Mouse (Mus musculus): ENCODE measurements around the gene Limk2. TPM values are rescaled to one million over a fixed set of nuclear protein-coding genes. Genes with fewer than 3 reads are reported as not detected.

The Limk2 gene
- total RNA-seq (2021): 100 to 1,000 TPM; 123 to 126 TPM

DNA sequence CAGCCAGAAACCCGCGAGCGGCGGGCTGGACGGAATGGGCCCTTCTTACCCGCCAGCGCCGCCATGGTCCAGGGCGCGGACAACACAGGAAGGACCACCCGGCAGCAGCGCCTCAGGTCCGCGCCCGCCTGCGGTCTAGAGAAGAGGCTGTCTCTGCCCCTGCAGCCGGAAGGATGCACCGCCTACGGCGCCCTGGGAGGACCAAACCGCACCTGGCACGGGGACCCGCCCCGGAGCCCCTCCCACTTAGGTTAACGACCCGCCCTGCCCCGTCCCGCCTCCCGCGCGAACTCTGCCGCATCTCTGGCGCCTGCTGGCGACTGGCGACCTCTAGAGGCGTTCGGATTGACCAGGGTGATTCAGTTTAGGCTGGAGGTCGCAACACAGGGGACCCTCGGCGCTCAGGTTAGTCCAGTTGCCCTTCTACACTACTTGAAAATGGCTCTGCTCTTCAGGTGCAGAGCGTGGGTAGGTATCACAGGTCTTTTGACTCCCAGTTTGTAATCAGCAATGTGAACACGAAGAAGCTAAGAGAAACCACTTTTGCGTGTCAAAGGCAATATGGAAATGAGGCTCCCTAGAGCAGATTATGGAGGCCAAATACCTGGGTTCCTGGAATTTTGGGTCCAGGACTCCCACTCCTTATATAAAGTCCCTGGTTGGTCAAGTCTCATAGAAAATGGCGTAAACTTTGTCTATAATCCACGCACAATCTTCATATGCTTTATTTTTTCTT is at the start of gene Limk2:
Gene Limk2 (minus strand): TSS at position 193 of the 736 bp plus-strand sequence.
- intact Hi-C loops (cut with DNase I): no loop called here
- peak; percentile 65 to 92 for DNase-seq (ENCODE audit: extremely low spot score in 1 of 2, low spot score in 2 of 2)

DNA sequence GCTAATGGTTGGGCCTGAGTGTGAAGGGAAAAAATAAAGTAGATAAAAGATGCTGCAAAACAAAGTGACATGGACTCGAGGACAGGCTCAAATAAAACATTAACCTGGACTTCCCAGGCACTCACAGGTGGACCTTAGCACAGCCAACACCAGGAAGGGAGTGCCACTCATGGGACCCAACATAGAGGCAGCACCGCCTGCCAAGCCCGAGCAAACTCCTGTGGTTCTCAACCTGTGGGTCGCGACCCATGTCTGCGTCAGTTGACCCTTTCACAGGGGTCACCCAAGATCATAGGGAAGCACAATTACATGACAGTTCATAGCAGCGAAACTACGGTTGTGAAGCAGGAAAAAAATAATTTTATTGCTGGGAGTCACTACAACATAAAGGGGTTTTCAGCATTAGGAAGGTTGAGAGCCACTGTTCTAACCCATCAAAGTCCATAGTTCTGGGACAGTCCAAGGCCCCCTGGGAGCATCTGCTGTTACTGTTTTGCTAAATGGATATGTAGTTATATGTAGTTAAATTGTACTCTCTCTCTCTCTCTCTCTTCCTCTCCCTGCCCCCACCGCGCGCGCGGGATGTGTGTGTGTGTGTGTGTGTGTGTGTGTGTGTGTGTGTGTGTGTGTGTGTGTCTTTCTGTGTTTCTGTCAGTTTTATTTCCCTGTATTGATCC is 49.6 kb upstream of the Limk2 start:
- intact Hi-C loops (cut with DNase I): no loop called here

DNA sequence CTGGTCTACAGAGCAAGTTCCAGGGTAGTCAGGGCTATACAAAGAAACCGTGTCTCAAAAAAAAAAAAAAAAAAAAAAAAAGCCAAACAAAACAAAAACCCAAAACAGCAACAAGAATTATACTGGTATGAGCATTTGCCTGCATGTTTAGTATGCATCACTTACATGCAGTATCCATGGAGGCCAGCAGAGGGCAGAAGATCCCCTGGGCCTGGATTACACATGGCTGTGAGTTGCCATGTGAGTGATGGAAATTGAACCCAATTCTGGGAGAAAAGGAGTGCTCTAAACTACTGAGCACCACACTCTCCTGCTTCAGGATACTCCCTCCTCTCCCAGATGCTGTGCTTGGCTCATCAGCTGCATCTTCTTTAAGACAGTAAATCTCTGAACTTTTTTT is 47.4 kb upstream of the Limk2 start:
- peak; percentile 62 to 75 for DNase-seq (ENCODE audit: extremely low spot score in 1 of 2, low spot score in 2 of 2)
- intact Hi-C loops (cut with DNase I): no loop called here

More for the DNA sequence above, 49.6 kb upstream of the Limk2 start:
- DNase-seq (ENCODE audit: extremely low spot score in 1 of 2, low spot score in 2 of 2): no peak

DNA sequence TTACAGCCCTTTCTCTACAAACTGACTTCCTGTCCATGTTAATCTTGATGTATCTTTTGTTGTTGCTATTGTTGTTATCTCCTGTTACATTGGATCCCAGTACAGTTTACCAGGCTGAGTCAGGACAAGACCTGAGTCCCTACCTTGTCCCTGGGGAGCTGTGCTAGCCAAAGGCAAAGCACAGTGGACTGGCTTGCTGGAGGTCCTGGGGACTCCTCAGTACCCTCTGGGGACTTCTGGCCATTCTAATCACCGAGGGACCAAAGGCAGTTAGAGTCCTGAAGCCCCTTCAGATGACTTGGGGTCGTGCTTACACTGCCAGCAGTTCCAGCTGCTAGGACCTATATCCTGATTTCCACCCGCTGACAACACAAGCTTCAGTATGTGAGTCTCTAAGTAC is 45.5 kb upstream of the Limk2 start:
- intact Hi-C loops (cut with DNase I): no loop called here
- DNase-seq (ENCODE audit: extremely low spot score in 1 of 2, low spot score in 2 of 2): no peak

DNA sequence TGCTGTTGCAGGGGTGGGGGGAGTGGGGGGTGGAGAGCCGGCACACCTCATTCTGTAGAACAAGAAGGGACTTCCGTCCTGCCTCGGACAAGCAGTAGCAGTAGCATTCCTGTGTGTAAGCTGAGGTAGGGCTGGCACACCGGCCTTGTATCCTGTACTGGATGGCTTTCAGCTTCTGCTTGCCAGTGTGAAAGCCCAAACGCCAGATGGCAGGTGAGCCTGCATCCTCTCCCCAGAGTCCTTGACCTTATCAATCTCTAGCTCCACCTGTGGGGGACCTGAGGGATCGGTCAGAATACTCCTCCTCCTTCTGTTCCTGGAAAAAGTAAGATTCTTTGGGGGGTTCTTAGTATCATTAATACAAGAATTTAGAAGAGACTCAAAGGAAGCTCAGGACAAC is 44.5 kb upstream of the Limk2 start:
- DNase-seq (ENCODE audit: extremely low spot score in 1 of 2, low spot score in 2 of 2): peak in 1 of 2 experiments; percentile 45
- intact Hi-C loops (cut with DNase I): no loop called here

DNA sequence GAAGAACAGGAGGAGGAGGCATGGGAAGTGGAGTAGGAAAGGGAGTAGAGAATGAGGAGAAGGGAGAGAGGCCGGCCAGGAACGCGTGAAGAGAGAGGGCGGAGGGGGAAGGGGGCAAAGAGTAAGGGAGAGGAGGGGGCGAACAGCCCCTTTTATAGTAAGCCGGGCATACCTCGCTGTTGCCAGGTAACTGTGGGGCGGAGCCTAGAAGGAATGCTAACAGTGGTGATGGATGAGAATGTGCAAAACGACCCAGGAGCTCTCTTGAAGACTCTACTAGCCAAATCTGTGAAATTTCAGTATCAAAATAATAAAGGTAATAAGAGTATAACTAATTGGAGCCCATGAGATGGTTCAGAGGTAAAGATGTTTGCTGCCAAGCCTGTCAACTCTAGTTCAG is 43.8 kb upstream of the Limk2 start:
- intact Hi-C loops (cut with DNase I): no loop called here
- peak; percentile 20 to 55 for DNase-seq (ENCODE audit: extremely low spot score in 1 of 2, low spot score in 2 of 2)

DNA sequence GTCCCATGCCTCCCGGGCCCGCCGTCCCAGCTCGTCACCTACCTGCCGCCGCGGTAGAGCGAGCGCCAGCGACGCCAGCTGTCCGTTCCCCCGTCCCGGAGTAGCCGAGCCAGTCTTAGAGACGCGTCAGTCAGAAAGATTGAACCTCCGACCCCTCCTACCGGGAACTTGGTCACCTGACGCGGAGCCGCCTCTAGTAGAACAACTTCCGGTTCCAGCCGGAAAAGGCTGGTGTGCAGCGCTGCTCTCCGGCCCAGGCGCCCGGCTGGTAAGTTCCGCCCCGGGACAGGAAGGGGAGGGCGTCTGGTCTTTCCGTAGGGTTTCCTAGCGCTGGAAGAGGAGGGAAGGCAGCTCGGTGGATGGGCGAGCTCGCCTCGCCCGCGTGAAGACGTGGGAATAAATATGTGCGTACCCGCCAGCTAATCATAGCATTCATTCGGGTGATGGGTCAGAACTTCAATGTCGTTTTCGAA is 43.2 kb upstream of the Limk2 start, which contains the start of gene Rnf185:
Gene Rnf185 (minus strand): TSS at position 197 of the 473 bp plus-strand sequence.
- DNase-seq (ENCODE audit: extremely low spot score in 1 of 2, low spot score in 2 of 2): peak; percentile 94 to 96
- intact Hi-C loops (cut with DNase I): no loop called here

DNA sequence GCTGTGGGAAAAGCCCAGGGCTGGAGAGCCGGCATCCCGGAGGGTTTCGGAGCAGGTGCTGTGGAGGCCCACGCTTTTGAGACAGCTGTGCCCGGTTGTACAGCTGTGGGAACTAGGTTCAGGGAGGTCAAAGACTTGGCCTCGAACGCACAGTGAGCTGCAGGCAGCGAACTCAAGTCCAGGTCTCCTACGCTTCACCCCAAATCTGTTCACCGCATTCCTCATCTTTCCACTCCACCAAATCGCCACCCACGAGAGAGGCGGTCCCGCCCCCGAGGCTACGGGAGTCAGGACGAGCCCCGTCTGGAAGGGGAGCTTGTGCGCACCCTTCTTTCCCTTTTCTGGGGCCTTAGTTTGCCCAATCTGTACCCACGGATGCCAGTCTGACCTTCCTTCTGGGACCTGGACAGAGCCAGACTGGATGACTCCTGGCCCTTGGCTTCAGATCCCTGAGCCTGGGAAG is 42.7 kb upstream of the Limk2 start:
- DNase-seq (ENCODE audit: extremely low spot score in 1 of 2, low spot score in 2 of 2): peak; percentile 9 to 71
- intact Hi-C loops (cut with DNase I): no loop called here

DNA sequence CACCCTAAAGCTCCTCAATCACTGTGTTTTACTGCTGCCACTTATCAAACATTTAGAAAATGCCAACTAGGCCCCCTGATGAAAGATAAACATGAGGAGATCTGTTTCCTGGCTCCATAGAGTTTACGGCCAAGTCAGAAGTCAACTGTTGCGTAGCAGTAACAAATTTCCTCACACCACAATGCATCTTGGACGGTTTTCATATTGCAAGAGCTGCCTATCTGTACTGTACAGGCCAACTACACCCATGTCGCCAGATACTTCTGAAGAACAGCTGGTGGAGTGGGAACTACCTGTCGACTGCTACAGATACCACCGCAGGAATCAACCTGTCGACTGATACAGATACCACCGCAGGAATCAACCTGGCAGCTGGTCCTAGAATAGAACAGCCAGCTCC is 35.9 kb upstream of the Limk2 start:
- DNase-seq (ENCODE audit: extremely low spot score in 1 of 2, low spot score in 2 of 2): no peak
- intact Hi-C loops (cut with DNase I): no loop called here

DNA sequence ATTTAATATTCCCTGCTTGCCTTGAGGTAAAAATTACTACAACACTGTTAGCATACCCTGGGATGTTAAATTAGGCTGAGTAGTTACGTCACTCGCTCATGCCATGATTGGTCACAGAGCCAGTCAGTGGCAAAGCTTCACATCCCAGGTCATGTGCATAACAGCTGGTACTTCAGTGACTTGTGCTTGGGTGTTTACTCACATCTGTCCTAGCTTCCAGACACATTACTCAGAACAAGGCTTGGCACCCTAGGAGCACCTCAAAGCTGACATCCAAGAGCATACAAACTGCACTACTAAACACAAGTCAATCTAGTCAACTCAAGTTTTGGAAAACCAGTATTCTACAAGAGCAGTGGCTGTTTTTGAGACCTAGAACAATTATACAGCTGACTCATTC is 34.1 kb upstream of the Limk2 start:
- intact Hi-C loops (cut with DNase I): no loop called here

DNA sequence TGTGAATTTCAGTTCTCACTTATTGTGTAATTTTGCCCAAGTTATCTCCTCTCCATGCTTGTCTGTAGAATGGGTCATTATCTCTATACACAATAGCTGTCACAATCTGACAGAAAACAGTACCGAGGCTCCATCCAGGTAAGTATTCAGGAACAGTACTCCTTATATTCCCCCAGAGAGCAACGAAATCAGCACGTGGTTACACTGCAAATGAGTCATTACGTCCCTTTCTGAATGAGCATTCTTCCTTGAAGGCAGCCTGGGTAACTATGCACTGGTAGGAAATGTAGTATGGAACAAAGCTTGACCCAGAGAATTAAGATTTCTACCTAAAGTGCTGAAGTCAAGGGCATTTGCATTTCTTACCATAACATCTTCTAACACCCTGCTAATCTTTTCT is 33.7 kb upstream of the Limk2 start:
- intact Hi-C loops (cut with DNase I): no loop called here
- DNase-seq (ENCODE audit: extremely low spot score in 1 of 2, low spot score in 2 of 2): no peak

More for the DNA sequence above, 34.1 kb upstream of the Limk2 start:
- DNase-seq (ENCODE audit: extremely low spot score in 1 of 2, low spot score in 2 of 2): no peak

DNA sequence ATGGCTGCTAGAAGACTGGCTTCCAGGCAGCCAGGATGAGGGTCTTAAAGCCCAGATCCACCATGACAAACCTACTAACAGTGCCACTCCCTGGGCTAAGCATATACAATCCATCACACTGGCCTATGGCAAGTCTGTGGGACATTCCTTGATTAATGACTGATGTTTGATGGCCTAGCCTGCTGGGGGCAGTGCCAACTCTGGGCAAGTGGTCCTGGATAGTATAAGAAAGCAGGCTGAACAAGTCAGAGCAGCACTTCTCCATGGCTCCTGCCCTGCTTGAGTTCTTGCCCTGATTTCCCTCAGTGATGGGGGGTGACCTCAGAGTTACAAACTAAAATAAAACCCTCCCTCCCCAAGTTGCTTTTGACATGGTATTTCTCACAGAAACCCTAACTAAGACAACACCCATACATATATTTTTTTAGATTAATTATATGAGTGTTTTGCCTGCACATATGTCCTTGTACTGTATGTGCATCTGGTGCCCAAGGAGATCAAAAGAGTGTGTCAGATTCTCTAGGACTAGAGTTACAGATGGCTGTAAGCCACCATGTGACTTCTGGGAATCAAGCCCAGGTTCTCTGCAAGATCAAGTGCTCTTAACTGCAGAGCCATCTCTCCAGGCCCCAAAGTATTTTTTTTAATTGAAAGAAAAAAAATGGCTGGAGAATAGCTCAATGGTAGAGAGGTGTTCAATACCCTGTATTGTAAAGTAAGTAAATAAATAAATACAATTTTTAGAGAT is 32.9 kb upstream of the Limk2 start:
- intact Hi-C loops (cut with DNase I): no loop called here
- peak in 1 of 2 experiments; percentile 19 for DNase-seq (ENCODE audit: extremely low spot score in 1 of 2, low spot score in 2 of 2)

DNA sequence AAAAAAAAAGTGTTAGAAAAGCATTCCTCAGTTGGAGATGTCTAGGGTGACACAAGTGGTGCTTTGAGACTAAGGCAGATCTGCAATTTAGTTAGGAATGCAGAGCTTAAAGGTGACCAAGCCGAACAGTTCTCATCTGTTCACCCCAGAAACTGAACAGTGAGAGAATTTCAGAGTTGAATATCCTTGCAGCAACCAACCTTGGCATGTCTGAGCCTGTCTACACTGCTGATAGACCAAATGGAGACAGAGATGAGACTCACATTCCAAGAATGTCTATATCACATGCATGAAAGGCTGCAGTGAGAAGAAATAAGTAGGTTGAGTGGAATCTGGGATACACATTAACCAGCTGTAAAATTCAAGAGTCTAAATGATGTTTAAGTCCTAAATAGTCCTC is 28.6 kb upstream of the Limk2 start:
- no peak for DNase-seq (ENCODE audit: extremely low spot score in 1 of 2, low spot score in 2 of 2)
- intact Hi-C loops (cut with DNase I): no loop called here

DNA sequence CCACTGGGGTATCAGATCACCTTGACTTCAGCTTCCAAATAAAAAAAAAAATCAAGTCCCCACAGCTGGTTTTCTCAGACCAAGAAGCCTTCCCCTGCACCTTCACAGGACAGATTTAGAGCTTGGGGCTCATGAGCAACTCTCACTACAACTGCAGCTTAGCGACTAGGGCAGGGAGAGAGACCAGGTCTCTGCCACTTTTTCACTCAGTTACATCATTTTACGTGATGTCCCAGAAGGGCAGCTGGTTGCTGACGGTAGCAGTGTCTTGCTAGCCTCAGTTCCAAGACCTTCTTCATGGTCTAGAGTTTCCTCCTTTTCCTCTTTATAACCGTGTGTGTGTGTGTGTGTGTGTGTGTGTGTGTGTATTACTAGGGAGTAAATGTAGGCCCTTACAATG is 24.8 kb upstream of the Limk2 start:
- no peak for DNase-seq (ENCODE audit: extremely low spot score in 1 of 2, low spot score in 2 of 2)
- intact Hi-C loops (cut with DNase I): no loop called here

DNA sequence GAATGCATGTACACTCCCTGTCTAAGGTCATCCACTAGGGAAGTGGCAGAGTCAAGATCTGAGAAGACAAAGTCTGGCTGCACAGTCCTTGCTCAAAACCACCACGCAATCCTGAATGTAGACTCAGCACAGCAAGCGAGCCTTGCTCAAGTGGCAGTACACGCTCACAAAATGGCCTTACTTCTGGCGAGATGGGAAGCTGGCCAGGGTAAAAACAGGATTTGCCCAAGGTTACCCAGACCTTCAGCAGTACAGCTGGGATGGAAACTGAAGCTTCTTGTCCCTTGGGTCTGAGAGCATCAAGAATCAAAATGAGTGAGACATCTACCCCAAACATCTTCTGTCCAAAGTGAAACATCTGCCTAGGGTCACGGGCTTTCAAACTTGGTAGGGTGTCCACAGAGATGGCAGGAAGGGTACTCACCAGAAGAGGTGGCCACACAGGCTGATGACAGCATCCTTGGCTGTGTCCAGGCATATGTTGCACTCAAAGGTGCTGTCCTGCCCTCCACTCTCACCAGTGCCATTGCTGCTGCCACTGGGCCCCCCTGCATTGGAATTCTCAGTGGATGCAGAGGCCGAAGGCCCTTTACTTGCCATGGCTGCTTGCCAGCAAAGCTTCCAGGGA is 23.1 kb upstream of the Limk2 start:
- intact Hi-C loops (cut with DNase I): no loop called here
- no peak for DNase-seq (ENCODE audit: extremely low spot score in 1 of 2, low spot score in 2 of 2)

DNA sequence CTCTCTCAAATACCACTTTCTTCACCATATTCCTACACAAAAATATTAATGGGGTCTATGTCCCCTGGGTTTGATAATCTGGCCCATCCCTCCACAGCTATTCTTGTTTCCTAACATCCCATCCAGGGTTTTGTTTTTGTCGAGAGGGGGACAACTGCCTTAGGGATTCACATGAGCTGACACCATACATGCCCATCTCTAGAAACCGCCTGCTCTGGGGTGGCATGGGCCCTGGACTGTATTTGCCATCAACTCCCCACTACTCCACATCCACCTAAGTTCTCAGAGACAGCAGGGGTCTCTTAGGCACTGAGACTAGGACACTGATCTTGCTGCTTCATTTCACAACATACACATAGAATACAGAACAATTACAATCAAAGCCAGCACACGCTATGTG is 22.5 kb upstream of the Limk2 start:
- no peak for DNase-seq (ENCODE audit: extremely low spot score in 1 of 2, low spot score in 2 of 2)
- intact Hi-C loops (cut with DNase I): no loop called here

DNA sequence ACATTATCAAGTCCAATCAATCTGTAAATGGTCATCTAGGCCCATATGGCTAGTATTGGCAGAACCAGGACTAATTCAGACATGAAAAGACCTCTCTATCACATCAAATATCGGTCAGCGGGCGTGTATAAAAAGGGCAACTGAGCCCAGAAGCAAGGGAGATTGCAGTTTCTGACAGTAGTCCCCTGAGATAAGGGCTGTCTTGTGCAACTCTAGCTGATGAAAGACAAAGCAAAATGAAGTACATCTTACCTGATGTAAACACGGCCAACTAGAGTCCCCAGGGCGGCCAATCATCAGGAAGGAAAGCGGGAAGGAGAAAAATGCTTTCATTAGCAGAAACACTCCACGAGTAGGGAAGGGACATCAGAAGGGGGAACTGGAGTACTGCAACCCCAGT is 19.6 kb upstream of the Limk2 start:
- no peak for DNase-seq (ENCODE audit: extremely low spot score in 1 of 2, low spot score in 2 of 2)
- intact Hi-C loops (cut with DNase I): no loop called here

DNA sequence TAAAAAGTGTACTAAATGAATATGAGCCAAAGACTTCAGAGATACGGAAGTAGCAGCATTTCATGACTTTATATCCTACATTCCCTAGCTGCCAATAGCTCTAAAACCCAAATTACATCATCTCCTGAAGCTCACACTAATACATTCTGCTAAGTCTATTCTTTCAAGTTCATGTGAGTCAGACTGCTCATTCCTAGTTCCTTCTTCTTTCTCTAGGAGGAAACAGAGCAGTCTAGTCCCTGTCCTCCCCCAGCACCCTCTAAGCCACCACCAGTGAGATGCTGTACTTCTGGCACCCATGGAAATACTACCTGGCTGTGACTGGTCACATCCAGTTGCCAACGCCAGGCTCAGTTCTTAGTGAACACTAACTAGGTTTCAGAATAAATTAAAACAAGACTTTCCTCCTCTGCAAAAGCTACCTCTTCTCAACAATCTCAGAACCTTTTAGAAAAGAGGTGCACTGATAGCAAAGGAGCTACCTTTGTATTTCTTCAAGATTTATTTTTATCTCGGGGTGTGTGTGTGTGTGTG is 18.8 kb upstream of the Limk2 start:
- intact Hi-C loops (cut with DNase I): no loop called here
- no peak for DNase-seq (ENCODE audit: extremely low spot score in 1 of 2, low spot score in 2 of 2)

DNA sequence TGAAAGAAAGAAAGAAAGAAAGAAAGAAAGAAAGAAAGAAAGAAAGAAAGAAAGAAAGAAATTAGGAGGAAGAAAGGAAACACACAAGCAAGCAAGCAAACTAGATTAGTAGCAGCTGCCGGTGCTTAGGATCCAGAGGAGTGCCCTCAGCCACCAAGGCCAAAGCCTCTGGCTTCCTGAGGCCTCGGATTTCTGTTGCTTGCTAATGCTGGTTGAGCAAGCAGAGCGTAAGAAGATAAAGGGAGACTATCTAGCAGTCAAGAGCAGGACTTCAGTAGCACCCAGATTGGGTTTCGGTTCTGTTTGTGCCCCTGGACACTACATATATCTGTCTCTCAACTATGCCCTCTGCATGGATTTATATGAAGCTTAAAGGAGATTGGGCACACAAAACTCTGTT is 13.3 kb upstream of the Limk2 start:
- no peak for DNase-seq (ENCODE audit: extremely low spot score in 1 of 2, low spot score in 2 of 2)
- intact Hi-C loops (cut with DNase I): no loop called here
